25 mouse cellular contexts compared by ENCODE assay signal in the genomic region with DNA sequence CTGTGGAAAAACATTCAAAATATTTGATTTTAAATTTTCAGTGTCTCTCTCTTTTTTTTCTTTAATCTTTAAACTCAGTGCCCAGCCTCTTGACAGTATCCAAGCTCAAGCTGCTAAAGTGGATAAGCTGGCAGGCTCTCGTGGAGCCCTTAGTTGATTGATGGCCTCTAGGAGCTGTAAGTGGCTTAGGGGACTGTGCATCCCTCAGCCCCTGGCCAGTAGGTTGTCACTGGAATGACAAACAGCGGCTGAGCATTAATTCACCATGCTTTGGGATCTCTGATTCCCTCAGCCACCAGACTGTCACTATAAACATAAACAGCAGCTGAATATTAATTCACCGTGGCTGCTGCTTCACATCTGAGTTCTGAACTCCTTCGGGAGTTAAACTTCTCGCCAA.
DNase-seq lines count a peak whose midpoint lies in the region; ATAC-seq lines count a peak whose summit lies in the region.
"Had no signal": no experiment of that assay in that cellular context is flagged by ENCODE, and none has a peak within 500 bp of the region (broad histone marks: within the 10 kb centered on the region; RNA-seq: fewer than 3 reads in every experiment).

No protein-coding gene starts in this region.

- 53% methylated on average over 5 of the region's 5 CpGs for WGBS in hindbrain, embryonic 11.5 days
- WGBS in hindbrain, embryonic 10.5 days: 69% methylated on average over 5 of the region's 5 CpGs
- 37% methylated on average over 5 of the region's 5 CpGs for WGBS in hindbrain, embryonic 16.5 days
- 33% methylated on average over 5 of the region's 5 CpGs for WGBS in midbrain, embryonic 16.5 days

- no peaks in the 10 kb centered on the region for H3K9me3 ChIP-seq in hindbrain, embryonic 11.5 days (ENCODE audit: control insufficient read depth, low read length)
- H3K9me3 ChIP-seq in hindbrain, embryonic 10.5 days: no peaks in the 10 kb centered on the region
- H3K9me3 ChIP-seq in hindbrain, embryonic 16.5 days (ENCODE audit: control insufficient read depth, low read length): no peaks in the 10 kb centered on the region
- no peaks in the 10 kb centered on the region for H3K9me3 ChIP-seq in midbrain, embryonic 16.5 days (replicated peaks; ENCODE audit: control insufficient read depth, low read length, poor library complexity, severe bottlenecking)
- H3K9me3 ChIP-seq: embryonic facial prominence, embryonic 15.5 days; limb, embryonic 12.5 days; liver, embryonic 12.5 days had no signal

- H3K4me2 ChIP-seq in hindbrain, embryonic 11.5 days (replicated peaks; ENCODE audit: low read depth, low read length): no peak overlapping the region
- H3K4me2 ChIP-seq in hindbrain, embryonic 16.5 days (ENCODE audit: low read length): no peak overlapping the region
- H3K4me2 ChIP-seq in midbrain, embryonic 16.5 days (ENCODE audit: low read length): no peak overlapping the region
- H3K4me2 ChIP-seq: embryonic facial prominence, embryonic 15.5 days; heart, embryonic 11.5 days; limb, embryonic 12.5 days; liver, embryonic 12.5 days; lung, embryonic 14.5 days had no signal

- no peak overlapping the region for H3K9ac ChIP-seq in hindbrain, embryonic 11.5 days (ENCODE audit: low read depth, low read length)
- H3K9ac ChIP-seq in hindbrain, embryonic 16.5 days (ENCODE audit: low read depth, low read length): no peak overlapping the region; the same call in 1 of the 2 replicates
- no peak overlapping the region for H3K9ac ChIP-seq in midbrain, embryonic 16.5 days (ENCODE audit: low read depth, low read length)
- H3K9ac ChIP-seq: embryonic facial prominence, embryonic 15.5 days; limb, embryonic 12.5 days; liver, embryonic 12.5 days; lung, embryonic 14.5 days had no signal

- no peaks in the 10 kb centered on the region for H3K36me3 ChIP-seq in hindbrain, embryonic 11.5 days (ENCODE audit: control insufficient read depth, insufficient read depth, low read length)
- H3K36me3 ChIP-seq in hindbrain, embryonic 10.5 days: no peaks in the 10 kb centered on the region
- no peaks in the 10 kb centered on the region for H3K36me3 ChIP-seq in hindbrain, embryonic 16.5 days (ENCODE audit: control insufficient read depth, insufficient read depth, low read length)
- H3K36me3 ChIP-seq in midbrain, embryonic 16.5 days (ENCODE audit: control insufficient read depth, insufficient read depth, low read length): no peaks in the 10 kb centered on the region
- H3K36me3 ChIP-seq: embryonic facial prominence, embryonic 15.5 days; limb, embryonic 12.5 days; liver, embryonic 12.5 days had no signal

- no peak overlapping the region for H3K27ac ChIP-seq in hindbrain, embryonic 11.5 days (ENCODE audit: low read depth, low read length)
- H3K27ac ChIP-seq in hindbrain, embryonic 10.5 days: no peak overlapping the region
- no peak overlapping the region for H3K27ac ChIP-seq in hindbrain, embryonic 16.5 days (ENCODE audit: low read depth, low read length)
- peak overlapping the region; percentile 63 for H3K27ac ChIP-seq in midbrain, embryonic 16.5 days (ENCODE audit: low read length)
- H3K27ac ChIP-seq: embryonic facial prominence, embryonic 15.5 days; layer of hippocampus, adult 2 months; left cerebral cortex, adult 2 months; limb, embryonic 12.5 days; liver, embryonic 12.5 days; macrophage; stomach, postnatal 0 days had no signal

- peak; percentile 85 for ATAC-seq in hindbrain, embryonic 11.5 days (ENCODE audit: low FRiP score)
- ATAC-seq in hindbrain, embryonic 16.5 days: peak; percentile 85
- ATAC-seq in midbrain, embryonic 16.5 days: peak; percentile 78
- ATAC-seq: CD4-positive, CD25-positive, alpha-beta regulatory T cell, adult 4 months; forebrain, embryonic 16.5 days; liver, embryonic 12.5 days; Patski had no signal

- peak; percentile 11 for DNase-seq in hindbrain, embryonic 11.5 days (ENCODE audit: low spot score)
- DNase-seq in hindbrain, embryonic 10.5 days (ENCODE audit: low spot score): no peak
- peak; percentile 28 for DNase-seq in retina, postnatal 1 day
- DNase-seq in kidney, postnatal 10 days: no peak
- no peak for DNase-seq in layer of hippocampus, adult 8-10 months (ENCODE audit: low spot score in 2 of 2)
- DNase-seq: adrenal gland, postnatal 14 days; cerebellum, adult 11-12 months; cerebellum, postnatal 36 days; heart, postnatal 10 days; kidney, adult 2 months; kidney, postnatal 14 days; lung, embryonic 14.5 days had no signal

- no peaks in the 10 kb centered on the region for H3K27me3 ChIP-seq in hindbrain, embryonic 11.5 days (ENCODE audit: control insufficient read depth, insufficient read depth, low read length)
- no peaks in the 10 kb centered on the region for H3K27me3 ChIP-seq in hindbrain, embryonic 10.5 days (ENCODE audit: insufficient read depth, poor library complexity, severe bottlenecking)
- no peaks in the 10 kb centered on the region for H3K27me3 ChIP-seq in hindbrain, embryonic 16.5 days (replicated peaks; ENCODE audit: control insufficient read depth, insufficient read depth, low read length)
- no peaks in the 10 kb centered on the region for H3K27me3 ChIP-seq in midbrain, embryonic 16.5 days (ENCODE audit: control insufficient read depth, insufficient read depth, low read depth, low read length)
- H3K27me3 ChIP-seq: embryonic facial prominence, embryonic 15.5 days; limb, embryonic 12.5 days; liver, embryonic 12.5 days had no signal

- H3K4me1 ChIP-seq in hindbrain, embryonic 11.5 days (replicated peaks; ENCODE audit: control insufficient read depth, insufficient read depth, low read length): no peaks in the 10 kb centered on the region
- H3K4me1 ChIP-seq in hindbrain, embryonic 10.5 days (replicated peaks): no peaks in the 10 kb centered on the region
- no peaks in the 10 kb centered on the region for H3K4me1 ChIP-seq in hindbrain, embryonic 16.5 days (ENCODE audit: control insufficient read depth, insufficient read depth, low read depth, low read length)
- H3K4me1 ChIP-seq in midbrain, embryonic 16.5 days (ENCODE audit: control insufficient read depth, insufficient read depth, low read length): peaks cover 2% of the 10 kb centered on the region
- H3K4me1 ChIP-seq: embryonic facial prominence, embryonic 15.5 days; liver, embryonic 12.5 days had no signal

- H3K4me3 ChIP-seq in hindbrain, embryonic 11.5 days (ENCODE audit: low read depth, low read length): no peak overlapping the region
- no peak overlapping the region for H3K4me3 ChIP-seq in hindbrain, embryonic 10.5 days
- no peak overlapping the region for H3K4me3 ChIP-seq in hindbrain, embryonic 16.5 days (ENCODE audit: low read length)
- no peak overlapping the region for H3K4me3 ChIP-seq in midbrain, embryonic 16.5 days (ENCODE audit: low read depth, low read length)
- H3K4me3 ChIP-seq: embryonic facial prominence, embryonic 15.5 days; layer of hippocampus, adult 2 months; left cerebral cortex, adult 2 months; limb, embryonic 12.5 days; liver, embryonic 12.5 days had no signal

Comparison
In these comparisons a context has a peak if more than half of its experiments do, and no peak if none do; other contexts are left out.
1. DNase-seq: peak in hindbrain, embryonic 11.5 days (single experiment) and retina, postnatal 1 day (single experiment); none in hindbrain, embryonic 10.5 days (single experiment), kidney, postnatal 10 days (single experiment) and layer of hippocampus, adult 8-10 months (0 of 2).
2. Peak in every context shown above with its lines, with median percentiles within 50 percentile points of each other: ATAC-seq.